Mouse (Mus musculus) neural tube, embryonic 15.5 days (tissue): ENCODE measurements at regions not wholly inside any gene's neighbourhood (a gene's known extent, or its start where the extent isn't known, plus 50 kb on each side); places are given as distances from the start of the nearest gene placed in this dataset.

Experiments used
- ATAC-seq: fragments of 200-750 bp; cut with Nextera tagmentation; 2 replicates; pipeline ENCODE4 v1.8.0; 2017; ENCODE audit warnings: mild to moderate bottlenecking, moderate TSS enrichment, moderate library complexity; ENCODE audit not compliant: low FRiP score
- H3K27ac ChIP-seq: fragments of 300-500 bp; sonication (generic); replicated peaks from 2 replicates; pipeline ENCODE4 v1.5.1; 2015; ENCODE audit warnings: mild to moderate bottlenecking, inconsistent platforms
- H3K27me3 ChIP-seq: fragments of 300-500 bp; sonication (generic); replicated peaks from 2 replicates; pipeline ENCODE4 v1.6.1; 2015; ENCODE audit warnings: inconsistent platforms
- H3K36me3 ChIP-seq: fragments of 300-500 bp; sonication (generic); 2 replicates; pipeline ENCODE4 v1.6.1; 2015; ENCODE audit warnings: inconsistent platforms
- H3K4me1 ChIP-seq: fragments of 300-500 bp; sonication (generic); 2 replicates; pipeline ENCODE4 v1.6.1; 2015; ENCODE audit warnings: inconsistent platforms
- H3K4me2 ChIP-seq: fragments of 300-500 bp; sonication (generic); 2 replicates; pipeline ENCODE4 v1.6.1; 2015; ENCODE audit warnings: inconsistent platforms, mild to moderate bottlenecking, moderate library complexity
- H3K4me3 ChIP-seq: fragments of 300-500 bp; sonication (generic); replicated peaks from 2 replicates; pipeline ENCODE4 v1.5.1; 2015; ENCODE audit warnings: mild to moderate bottlenecking, inconsistent platforms
- H3K9ac ChIP-seq: fragments of 300-500 bp; sonication (generic); replicated peaks from 2 replicates; pipeline ENCODE4 v1.6.1; 2015; ENCODE audit warnings: mild to moderate bottlenecking, inconsistent platforms
- H3K9me3 ChIP-seq: fragments of 300-500 bp; sonication (generic); replicated peaks from 2 replicates; pipeline ENCODE4 v1.6.1; 2016; ENCODE audit warnings: inconsistent platforms
- WGBS: fragments of 180-500 bp; shearing (Covaris S2); methylation state at CpG from one replicate; pipeline ENCODE4 v1.1.7; 2015; ENCODE audit warnings: mixed read lengths; 5-methylcytosine and 5-hydroxymethylcytosine counted together

GRCm38 (mm10) chr8:78022986-78023385 is 190.1 kb upstream of the Ttc29 start:
- H3K9me3 ChIP-seq, result no peaks in the 10 kb centered on the region
- no peak overlapping the region for H3K9ac ChIP-seq
- peaks cover 8% of the 10 kb centered on the region; the same call in 1 of the 2 replicates for H3K4me1 ChIP-seq
- H3K27ac ChIP-seq, result peak overlapping the region; percentile 23; the same call in 1 of the 2 replicates
- no peak overlapping the region for H3K4me2 ChIP-seq
- no peaks in the 10 kb centered on the region for H3K36me3 ChIP-seq
- ATAC-seq, result no peak
- WGBS, result 58% methylated on average over 5 of the region's 5 CpGs
- no peaks in the 10 kb centered on the region for H3K27me3 ChIP-seq
- H3K4me3 ChIP-seq, result no peak overlapping the region

DNA sequence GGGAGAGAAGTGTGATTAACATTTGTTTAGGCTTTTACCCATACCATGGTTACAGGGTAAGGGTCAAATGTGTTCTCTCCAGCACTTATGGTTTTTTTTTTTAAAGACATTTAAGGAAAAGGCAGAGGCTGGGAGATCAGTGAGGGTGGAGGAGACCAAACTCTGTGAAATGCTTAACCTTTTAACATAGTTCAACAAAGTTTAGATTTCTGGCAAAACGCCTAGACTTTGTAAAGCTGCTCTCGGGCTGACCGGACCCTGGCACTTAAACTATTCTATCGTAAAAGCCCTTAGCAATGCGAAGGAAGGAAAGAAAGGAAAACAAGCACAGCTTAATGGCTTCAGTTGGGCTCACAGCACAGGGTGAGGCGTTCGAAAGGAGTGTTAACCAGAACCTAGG is 189.6 kb upstream of the Ttc29 start:
- no peak overlapping the region for H3K9ac ChIP-seq
- H3K4me1 ChIP-seq, result peaks cover 8% of the 10 kb centered on the region; the same call in 1 of the 2 replicates
- 15% methylated on average over 7 of the region's 7 CpGs for WGBS
- no peak overlapping the region for H3K4me2 ChIP-seq
- H3K27me3 ChIP-seq, result no peaks in the 10 kb centered on the region
- no peaks in the 10 kb centered on the region for H3K9me3 ChIP-seq
- peak; percentile 11; the same call in 1 of the 2 replicates for ATAC-seq
- H3K36me3 ChIP-seq, result no peaks in the 10 kb centered on the region
- H3K4me3 ChIP-seq, result no peak overlapping the region
- H3K27ac ChIP-seq, result peak overlapping the region; percentile 30; the same call in 1 of the 2 replicates

GRCm38 (mm10) chr8:78023936-78024335 is 189.2 kb upstream of the Ttc29 start:
- H3K27ac ChIP-seq, result peak overlapping the region; percentile 30; the same call in 1 of the 2 replicates
- H3K4me3 ChIP-seq, result no peak overlapping the region

DNA sequence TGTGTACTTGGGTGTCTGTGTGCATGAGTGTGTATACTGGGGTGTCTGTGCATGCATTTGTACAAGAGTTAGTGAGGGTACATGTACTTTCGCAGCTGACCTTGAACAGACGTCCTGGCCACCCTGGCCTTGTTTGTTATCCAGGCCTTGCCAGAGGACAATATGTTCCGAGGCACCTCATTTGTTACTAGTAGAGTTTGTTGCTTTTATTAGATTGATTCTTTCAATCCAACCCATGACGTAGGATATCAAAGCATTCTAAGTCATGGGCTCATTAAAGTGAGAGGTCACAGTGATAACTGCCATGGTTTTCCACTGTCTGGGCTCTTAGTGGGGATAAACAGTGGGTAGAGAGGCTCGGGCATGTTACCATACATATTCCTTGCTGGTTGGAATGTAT is 188.1 kb upstream of the Ttc29 start:
- no peak overlapping the region for H3K27ac ChIP-seq
- 91% methylated on average over 5 of the region's 5 CpGs for WGBS
- ATAC-seq, result no peak

More at GRCm38 (mm10) chr8:78023936-78024335, 189.2 kb upstream of the Ttc29 start:
- H3K4me1 ChIP-seq, result peaks cover 8% of the 10 kb centered on the region; the same call in 1 of the 2 replicates
- 72% methylated on average over 4 of the region's 4 CpGs for WGBS
- ATAC-seq, result no peak
- no peaks in the 10 kb centered on the region for H3K27me3 ChIP-seq
- H3K9me3 ChIP-seq, result no peaks in the 10 kb centered on the region
- no peaks in the 10 kb centered on the region for H3K36me3 ChIP-seq
- H3K4me2 ChIP-seq, result no peak overlapping the region
- H3K9ac ChIP-seq, result no peak overlapping the region

DNA sequence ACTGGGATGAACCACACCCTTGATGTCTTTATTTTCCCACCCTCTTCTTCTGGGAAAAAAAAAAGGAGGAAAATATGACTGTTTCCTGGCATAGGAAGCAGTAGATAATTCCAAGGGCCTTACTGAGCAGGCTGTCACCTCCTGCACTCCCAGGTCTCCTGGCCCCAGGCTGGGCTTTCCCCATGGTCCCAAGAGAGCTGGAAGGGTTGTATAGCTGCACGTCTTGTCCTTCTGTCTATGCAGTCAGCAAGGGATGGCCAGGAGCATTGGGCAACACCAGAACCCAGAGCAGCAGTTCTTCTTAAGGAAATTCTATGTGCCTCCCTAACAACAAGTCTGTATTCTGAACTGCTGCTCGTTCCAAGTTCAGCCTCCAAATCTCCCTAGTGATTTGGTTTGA is 185.7 kb upstream of the Ttc29 start:
- no peak overlapping the region for H3K4me3 ChIP-seq
- ATAC-seq, result no peak
- no peak overlapping the region for H3K27ac ChIP-seq
- H3K4me1 ChIP-seq, result peaks cover 8% of the 10 kb centered on the region; the same call in 1 of the 2 replicates
- H3K4me2 ChIP-seq, result no peak overlapping the region
- no peaks in the 10 kb centered on the region for H3K36me3 ChIP-seq
- no peaks in the 10 kb centered on the region for H3K27me3 ChIP-seq
- 95% methylated on average over 2 of the region's 2 CpGs for WGBS
- H3K9me3 ChIP-seq, result no peaks in the 10 kb centered on the region
- H3K9ac ChIP-seq, result no peak overlapping the region

More for the DNA sequence above, 188.1 kb upstream of the Ttc29 start:
- Histone ChIP-seq H3K4me3 (no peak overlapping the region), H3K4me2 (no peak overlapping the region), H3K27me3 (no peaks in the 10 kb centered on the region), H3K4me1 (peaks cover 8% of the 10 kb centered on the region; the same call in 1 of the 2 replicates), H3K9me3 (no peaks in the 10 kb centered on the region), H3K9ac (no peak overlapping the region), H3K36me3 (no peaks in the 10 kb centered on the region)

DNA sequence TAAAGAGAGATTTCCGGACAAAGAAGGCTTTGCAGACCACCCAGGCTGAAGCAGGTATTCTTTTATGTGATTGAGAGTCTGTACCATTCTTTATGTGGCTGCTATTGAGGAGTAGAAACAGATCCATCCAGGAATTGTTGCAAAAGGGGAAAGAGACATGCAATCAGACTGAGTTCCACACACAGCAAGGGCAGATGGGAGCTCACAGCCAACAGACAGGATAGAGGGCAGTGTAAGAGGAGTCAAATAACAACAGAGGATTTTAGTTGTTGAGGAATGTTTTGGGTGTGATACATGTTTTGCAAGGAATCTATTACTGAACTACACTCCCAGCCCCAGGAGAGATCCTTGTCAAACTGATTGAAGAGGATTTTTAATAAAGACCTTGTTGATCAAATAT is 184.2 kb upstream of the Ttc29 start:
- WGBS, result 77% methylated on average over 1 of the region's 1 CpGs
- H3K4me2 ChIP-seq, result no peak overlapping the region
- no peak overlapping the region for H3K4me3 ChIP-seq
- peaks cover 5% of the 10 kb centered on the region; the same call in 1 of the 2 replicates for H3K4me1 ChIP-seq
- ATAC-seq, result no peak
- H3K9me3 ChIP-seq, result no peaks in the 10 kb centered on the region
- no peaks in the 10 kb centered on the region for H3K36me3 ChIP-seq
- no peaks in the 10 kb centered on the region for H3K27me3 ChIP-seq
- H3K9ac ChIP-seq, result no peak overlapping the region
- H3K27ac ChIP-seq, result no peak overlapping the region

DNA sequence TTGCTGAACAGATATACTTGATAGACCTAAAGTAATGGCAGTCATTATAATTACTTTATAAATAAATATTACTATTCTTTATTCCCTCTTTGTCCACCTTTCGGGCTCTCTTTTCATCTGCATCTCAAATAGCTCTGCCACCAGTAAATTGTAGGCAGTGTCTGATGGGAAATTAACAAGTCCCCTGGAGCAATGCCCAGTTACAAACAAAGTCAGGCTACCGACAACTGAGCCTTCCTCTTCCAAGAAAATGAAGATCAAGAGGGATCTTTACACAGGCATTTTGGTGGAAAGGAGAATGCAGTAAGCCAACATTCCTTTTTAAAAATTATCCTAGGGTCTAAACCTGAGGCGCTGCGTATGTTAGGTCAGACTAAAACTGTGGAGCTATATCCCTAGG is 181.3 kb upstream of the Ttc29 start:
- H3K9ac ChIP-seq, result no peak overlapping the region
- no peak for ATAC-seq
- H3K4me2 ChIP-seq, result no peak overlapping the region
- H3K36me3 ChIP-seq, result no peaks in the 10 kb centered on the region
- H3K4me3 ChIP-seq, result no peak overlapping the region
- no peaks in the 10 kb centered on the region for H3K9me3 ChIP-seq
- 68% methylated on average over 4 of the region's 4 CpGs for WGBS
- H3K27me3 ChIP-seq, result no peaks in the 10 kb centered on the region
- H3K27ac ChIP-seq, result no peak overlapping the region
- no peaks in the 10 kb centered on the region for H3K4me1 ChIP-seq

GRCm38 (mm10) chr8:78034687-78035086 is 178.4 kb upstream of the Ttc29 start:
- H3K9me3 ChIP-seq, result no peaks in the 10 kb centered on the region
- no peak for ATAC-seq
- H3K4me3 ChIP-seq, result no peak overlapping the region
- H3K27me3 ChIP-seq, result no peaks in the 10 kb centered on the region
- 79% methylated on average over 4 of the region's 4 CpGs for WGBS
- no peak overlapping the region for H3K4me2 ChIP-seq
- H3K36me3 ChIP-seq, result no peaks in the 10 kb centered on the region
- H3K27ac ChIP-seq, result no peak overlapping the region
- no peak overlapping the region for H3K9ac ChIP-seq
- H3K4me1 ChIP-seq, result no peaks in the 10 kb centered on the region

DNA sequence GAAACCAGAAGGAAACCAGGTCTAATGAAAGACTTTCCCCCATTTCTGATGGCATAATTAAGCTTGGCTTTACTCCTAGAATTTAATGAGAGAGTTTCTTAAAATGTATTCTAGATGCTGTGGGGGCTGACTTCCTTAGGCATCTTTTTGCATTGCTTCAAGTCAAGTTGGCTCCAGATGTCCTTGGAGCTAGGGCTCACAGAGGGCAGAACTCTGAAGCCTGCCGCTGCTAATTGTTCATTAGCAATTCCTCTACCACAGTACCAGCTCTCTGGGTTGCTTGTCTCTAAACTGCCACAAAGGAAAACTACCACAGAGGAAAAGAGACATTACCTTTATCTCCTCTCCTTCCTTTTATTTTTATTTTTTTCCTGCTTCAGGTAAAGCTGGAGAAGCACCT is 175.9 kb upstream of the Ttc29 start:
- Histone ChIP-seq H3K4me2 (no peak overlapping the region), H3K4me1 (no peaks in the 10 kb centered on the region), H3K4me3 (no peak overlapping the region), H3K9me3 (no peaks in the 10 kb centered on the region), H3K27me3 (no peaks in the 10 kb centered on the region), H3K9ac (no peak overlapping the region), H3K36me3 (no peaks in the 10 kb centered on the region), H3K27ac (no peak overlapping the region)
- 62% methylated on average over 1 of the region's 1 CpGs for WGBS
- no peak for ATAC-seq

DNA sequence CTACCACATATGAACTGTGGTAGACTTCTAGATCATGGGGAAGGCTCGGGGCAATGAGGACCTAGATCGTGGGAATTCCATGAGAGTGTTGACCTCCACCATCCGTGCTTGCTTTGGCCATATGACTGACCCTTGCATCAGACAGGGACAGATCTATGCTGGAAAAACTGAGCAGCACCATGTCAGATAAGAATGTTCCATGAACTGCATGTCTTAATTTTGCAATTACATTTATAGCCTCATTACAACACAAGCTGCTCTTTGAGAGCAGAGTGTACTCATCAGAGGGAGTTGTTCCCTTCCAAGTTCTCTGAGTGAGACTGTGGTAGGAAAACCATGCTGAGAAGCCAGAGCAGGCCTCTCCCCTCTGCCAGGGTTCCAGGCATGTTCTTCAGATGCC is 166.4 kb upstream of the Ttc29 start:
- Histone ChIP-seq H3K9ac (no peak overlapping the region), H3K27me3 (no peaks in the 10 kb centered on the region), H3K4me2 (no peak overlapping the region), H3K36me3 (no peaks in the 10 kb centered on the region), H3K4me1 (no peaks in the 10 kb centered on the region), H3K27ac (no peak overlapping the region), H3K4me3 (no peak overlapping the region), H3K9me3 (no peaks in the 10 kb centered on the region)
- WGBS, result 87% methylated on average over 3 of the region's 3 CpGs
- ATAC-seq, result no peak

GRCm38 (mm10) chr8:78050768-78051167 is 162.3 kb upstream of the Ttc29 start:
- H3K9me3 ChIP-seq, result no peaks in the 10 kb centered on the region
- no peak overlapping the region for H3K4me3 ChIP-seq
- H3K27ac ChIP-seq, result no peak overlapping the region
- no peak overlapping the region for H3K9ac ChIP-seq
- no peaks in the 10 kb centered on the region for H3K4me1 ChIP-seq
- H3K36me3 ChIP-seq, result no peaks in the 10 kb centered on the region
- no peaks in the 10 kb centered on the region for H3K27me3 ChIP-seq
- ATAC-seq, result no peak
- no peak overlapping the region for H3K4me2 ChIP-seq
- WGBS, result 72% methylated on average over 3 of the region's 3 CpGs

DNA sequence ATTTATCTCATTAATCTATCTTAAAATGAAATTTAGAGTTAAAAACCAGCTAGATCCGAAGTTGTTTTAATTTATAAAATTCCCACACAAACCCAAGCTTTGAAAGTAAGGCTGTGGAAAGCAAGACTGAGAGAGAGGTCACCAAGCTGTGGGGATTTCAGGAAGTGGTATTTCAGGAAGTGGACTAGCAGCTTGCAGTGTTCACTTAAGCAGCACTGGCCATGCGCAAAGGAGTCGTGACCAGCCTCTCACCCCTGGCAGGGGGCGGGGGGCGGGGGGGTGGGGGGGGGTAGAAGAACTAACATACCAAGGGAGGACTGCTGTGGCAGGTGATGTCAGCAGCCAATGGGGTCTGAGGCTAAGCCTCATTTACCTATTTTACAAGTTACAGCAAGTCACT is 158.7 kb upstream of the Ttc29 start:
- Histone ChIP-seq H3K36me3 (no peaks in the 10 kb centered on the region), H3K4me2 (no peak overlapping the region), H3K9me3 (no peaks in the 10 kb centered on the region), H3K4me1 (no peaks in the 10 kb centered on the region), H3K9ac (no peak overlapping the region), H3K4me3 (no peak overlapping the region), H3K27me3 (no peaks in the 10 kb centered on the region), H3K27ac (no peak overlapping the region)
- WGBS, result 22% methylated on average over 5 of the region's 5 CpGs
- no peak for ATAC-seq

DNA sequence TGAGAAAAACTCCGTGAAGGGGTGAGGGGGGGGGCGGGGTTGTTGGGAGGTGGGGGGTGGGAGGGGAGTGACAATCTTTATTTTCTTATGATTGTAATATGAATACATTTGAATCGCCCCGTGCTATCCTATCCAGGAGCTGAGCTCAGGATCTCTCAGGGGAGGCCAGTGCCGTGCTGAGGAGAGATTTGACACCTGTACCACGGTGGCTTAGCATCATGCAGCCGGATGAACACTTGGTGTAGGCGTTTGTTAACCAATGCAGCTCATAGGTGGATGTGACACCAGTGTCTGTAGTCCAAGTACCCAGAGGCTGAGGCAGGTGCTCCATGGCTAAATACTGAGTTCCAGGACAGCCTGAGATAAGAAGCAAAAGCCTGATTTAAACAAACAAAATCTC is 158.2 kb upstream of the Ttc29 start:
- Histone ChIP-seq H3K9ac (no peak overlapping the region), H3K9me3 (no peaks in the 10 kb centered on the region)
- ATAC-seq, result no peak

More for the DNA sequence above, 158.2 kb upstream of the Ttc29 start:
- Histone ChIP-seq H3K4me2 (no peak overlapping the region), H3K27me3 (no peaks in the 10 kb centered on the region), H3K27ac (no peak overlapping the region), H3K4me3 (no peak overlapping the region), H3K36me3 (no peaks in the 10 kb centered on the region), H3K4me1 (no peaks in the 10 kb centered on the region)
- 19% methylated on average over 8 of the region's 8 CpGs for WGBS
